Mouse (Mus musculus) midbrain, embryonic 13.5 days (tissue): ENCODE measurements around the gene Enox1. TPM values are rescaled to one million over a fixed set of nuclear protein-coding genes. Genes with fewer than 3 reads are reported as not detected.

ENCODE experiments used
- ATAC-seq: fragments of 200-750 bp; cut with Nextera tagmentation; 2 replicates; pipeline ENCODE4 v1.8.0; 2017; ENCODE audit warnings: mild to moderate bottlenecking, moderate TSS enrichment, moderate library complexity
- H3K27ac ChIP-seq: fragments of 300-500 bp; sonication (generic); 2 replicates; pipeline ENCODE4 v1.5.1; 2015; ENCODE audit warnings: inconsistent platforms, mild to moderate bottlenecking, moderate library complexity
- H3K27me3 ChIP-seq: fragments of 300-500 bp; sonication (generic); 2 replicates; pipeline ENCODE4 v1.6.1; 2015; ENCODE audit warnings: mild to moderate bottlenecking, inconsistent platforms
- H3K36me3 ChIP-seq: fragments of 300-500 bp; sonication (generic); 2 replicates; pipeline ENCODE4 v1.6.1; 2015; ENCODE audit warnings: mild to moderate bottlenecking, inconsistent platforms
- H3K4me1 ChIP-seq: fragments of 300-500 bp; sonication (generic); replicated peaks from 2 replicates; pipeline ENCODE4 v1.6.1; 2015; ENCODE audit warnings: inconsistent platforms
- H3K4me2 ChIP-seq: fragments of 300-500 bp; sonication (generic); replicated peaks from 2 replicates; pipeline ENCODE4 v1.6.1; 2015; ENCODE audit warnings: moderate library complexity, mild to moderate bottlenecking, inconsistent platforms
- H3K4me3 ChIP-seq: fragments of 300-500 bp; sonication (generic); replicated peaks from 2 replicates; pipeline ENCODE4 v1.5.1; 2015; ENCODE audit warnings: mild to moderate bottlenecking, inconsistent platforms
- H3K9ac ChIP-seq: fragments of 300-500 bp; sonication (generic); replicated peaks from 2 replicates; pipeline ENCODE4 v1.6.1; 2015; ENCODE audit warnings: mild to moderate bottlenecking, inconsistent platforms
- H3K9me3 ChIP-seq: fragments of 300-500 bp; sonication (generic); 2 replicates; pipeline ENCODE4 v1.6.1; 2016; ENCODE audit warnings: mild to moderate bottlenecking, inconsistent platforms
- WGBS: fragments of 180-500 bp; shearing (Covaris S2); methylation state at CpG from one replicate; pipeline ENCODE4 v1.1.7; 2015; 5-methylcytosine and 5-hydroxymethylcytosine counted together
- polyA plus RNA-seq: library from polyadenylated mRNA; unstranded; fragments of >200 nt; fragmentation: Nextera tagmentation; extraction: Ambion mirVana; gene quantifications from 2 replicates; pipeline ENCODE4 v1.2.1, GENCODE M21; 2015

Enox1 gene
- polyA plus RNA-seq, 1 experiment from 2014 or later, result 44.0 TPM

- H3K4me2 ChIP-seq, result peak overlapping the region; percentile 85
- peak overlapping the region; percentile 77 for H3K4me3 ChIP-seq
- H3K9me3 ChIP-seq, result no peaks in the 10 kb centered on the region
- H3K9ac ChIP-seq, result 0 out of 2 replicates have a peak overlapping the region, but pooled peaks have one; percentile 39
- H3K36me3 ChIP-seq, result no peaks in the 10 kb centered on the region
- 58% methylated on average over 5 of the region's 5 CpGs for WGBS
- H3K4me1 ChIP-seq, result peaks cover 55% of the 10 kb centered on the region
- H3K27me3 ChIP-seq, result 0 out of 2 replicates have a peak, but pooled peaks cover 2% of the 10 kb centered on the region
- no peak for ATAC-seq
- H3K27ac ChIP-seq, result peak overlapping the region; percentile 41; the same call in 1 of the 2 replicates
Measured at GRCm38 (mm10) chr14:77159397-77159796, 2.8 kb downstream of the Enox1 start.

GRCm38 (mm10) chr14:77162496-77162895 lies 5.9 kb downstream of the Enox1 start:
- Histone ChIP-seq H3K4me2 (no peak overlapping the region), H3K4me3 (no peak overlapping the region), H3K36me3 (peaks cover 3% of the 10 kb centered on the region; the same call in 1 of the 2 replicates), H3K9ac (no peak overlapping the region), H3K27me3 (no peaks in the 10 kb centered on the region), H3K4me1 (peaks cover 49% of the 10 kb centered on the region), H3K27ac (no peak overlapping the region), H3K9me3 (no peaks in the 10 kb centered on the region)
- WGBS, result 88% methylated on average over 3 of the region's 3 CpGs
- no peak for ATAC-seq

GRCm38 (mm10) chr14:77164396-77164795 lies 7.8 kb downstream of the Enox1 start:
- 85% methylated on average over 6 of the region's 6 CpGs for WGBS

GRCm38 (mm10) chr14:77168161-77168560 lies 11.6 kb downstream of the Enox1 start:
- WGBS, result 89% methylated on average over 6 of the region's 6 CpGs
- H3K9me3 ChIP-seq, result no peaks in the 10 kb centered on the region
- H3K4me3 ChIP-seq, result no peak overlapping the region
- ATAC-seq, result no peak
- H3K4me2 ChIP-seq, result no peak overlapping the region
- H3K4me1 ChIP-seq, result peaks cover 6% of the 10 kb centered on the region
- H3K36me3 ChIP-seq, result peaks cover 16% of the 10 kb centered on the region
- no peak overlapping the region for H3K27ac ChIP-seq
- no peaks in the 10 kb centered on the region for H3K27me3 ChIP-seq
- H3K9ac ChIP-seq, result no peak overlapping the region

More at GRCm38 (mm10) chr14:77164396-77164795, 7.8 kb downstream of the Enox1 start:
- Histone ChIP-seq H3K4me1 (peaks cover 30% of the 10 kb centered on the region), H3K27me3 (no peaks in the 10 kb centered on the region), H3K4me3 (no peak overlapping the region), H3K9ac (no peak overlapping the region), H3K9me3 (no peaks in the 10 kb centered on the region), H3K27ac (no peak overlapping the region), H3K36me3 (peaks cover 16% of the 10 kb centered on the region), H3K4me2 (no peak overlapping the region)
- ATAC-seq, result no peak

GRCm38 (mm10) chr14:77174491-77174890 lies 17.9 kb downstream of the Enox1 start:
- 80% methylated on average over 15 of the region's 15 CpGs for whole genome bisulfite sequencing
- H3K27ac ChIP-seq, result no peak overlapping the region

GRCm38 (mm10) chr14:77174931-77175330 lies 18.4 kb downstream of the Enox1 start:
- Histone ChIP-seq H3K27me3 (no peaks in the 10 kb centered on the region), H3K9ac (no peak overlapping the region), H3K4me2 (no peak overlapping the region), H3K4me1 (peaks cover 16% of the 10 kb centered on the region), H3K4me3 (no peak overlapping the region), H3K36me3 (0 out of 2 replicates have a peak, but pooled peaks cover 2% of the 10 kb centered on the region), H3K27ac (no peak overlapping the region), H3K9me3 (no peaks in the 10 kb centered on the region)
- 87% methylated on average over 9 of the region's 9 CpGs for WGBS
- ATAC-seq, result no peak

More at GRCm38 (mm10) chr14:77174491-77174890, 17.9 kb downstream of the Enox1 start:
- Histone ChIP-seq H3K4me1 (peaks cover 16% of the 10 kb centered on the region), H3K4me3 (no peak overlapping the region), H3K9ac (no peak overlapping the region), H3K4me2 (no peak overlapping the region), H3K27me3 (no peaks in the 10 kb centered on the region), H3K9me3 (no peaks in the 10 kb centered on the region), H3K36me3 (0 out of 2 replicates have a peak, but pooled peaks cover 2% of the 10 kb centered on the region)
- ATAC-seq, result peak; percentile 77

GRCm38 (mm10) chr14:77180241-77180640 lies 23.7 kb downstream of the Enox1 start:
- WGBS, result 90% methylated on average over 7 of the region's 7 CpGs
- Histone ChIP-seq H3K27me3 (no peaks in the 10 kb centered on the region), H3K4me2 (no peak overlapping the region), H3K4me3 (no peak overlapping the region), H3K9me3 (no peaks in the 10 kb centered on the region), H3K27ac (no peak overlapping the region), H3K9ac (no peak overlapping the region), H3K4me1 (peaks cover 9% of the 10 kb centered on the region; the same call in 1 of the 2 replicates), H3K36me3 (0 out of 2 replicates have a peak, but pooled peaks cover 2% of the 10 kb centered on the region)
- no peak for ATAC-seq

- Histone ChIP-seq H3K4me1 (peaks cover 9% of the 10 kb centered on the region; the same call in 1 of the 2 replicates), H3K4me2 (no peak overlapping the region), H3K36me3 (0 out of 2 replicates have a peak, but pooled peaks cover 2% of the 10 kb centered on the region), H3K9ac (no peak overlapping the region), H3K27ac (no peak overlapping the region), H3K9me3 (no peaks in the 10 kb centered on the region), H3K27me3 (no peaks in the 10 kb centered on the region), H3K4me3 (no peak overlapping the region)
- WGBS, result 82% methylated on average over 13 of the region's 13 CpGs
- ATAC-seq, result no peak
Measured at GRCm38 (mm10) chr14:77180753-77181374, 24.3 kb downstream of the Enox1 start.

- Histone ChIP-seq H3K27ac (no peak overlapping the region), H3K36me3 (no peaks in the 10 kb centered on the region), H3K27me3 (no peaks in the 10 kb centered on the region), H3K4me3 (no peak overlapping the region), H3K4me1 (0 out of 2 replicates have a peak, but pooled peaks cover 12% of the 10 kb centered on the region), H3K4me2 (no peak overlapping the region), H3K9ac (no peak overlapping the region), H3K9me3 (no peaks in the 10 kb centered on the region)
- 84% methylated on average over 5 of the region's 5 CpGs for WGBS
- no peak for ATAC-seq
Measured at GRCm38 (mm10) chr14:77183491-77183890, 26.9 kb downstream of the Enox1 start.

- Histone ChIP-seq H3K4me1 (peaks cover 24% of the 10 kb centered on the region), H3K27me3 (no peaks in the 10 kb centered on the region), H3K36me3 (no peaks in the 10 kb centered on the region), H3K9ac (no peak overlapping the region), H3K4me3 (no peak overlapping the region), H3K4me2 (no peak overlapping the region), H3K9me3 (no peaks in the 10 kb centered on the region), H3K27ac (no peak overlapping the region)
- 57% methylated on average over 2 of the region's 2 CpGs for WGBS
- no peak for ATAC-seq
Measured at GRCm38 (mm10) chr14:77190158-77190557, 33.6 kb downstream of the Enox1 start.

- H3K36me3 ChIP-seq, result no peaks in the 10 kb centered on the region
- H3K4me2 ChIP-seq, result no peak overlapping the region
- H3K27me3 ChIP-seq, result no peaks in the 10 kb centered on the region
- peak overlapping the region; percentile 44 for H3K27ac ChIP-seq
- peak; percentile 65 for ATAC-seq
- no peak overlapping the region for H3K9ac ChIP-seq
- WGBS, result 45% methylated on average over 18 of the region's 18 CpGs
- no peaks in the 10 kb centered on the region for H3K9me3 ChIP-seq
- peaks cover 43% of the 10 kb centered on the region for H3K4me1 ChIP-seq
- H3K4me3 ChIP-seq, result no peak overlapping the region
Measured at GRCm38 (mm10) chr14:77195314-77196020, 38.9 kb downstream of the Enox1 start.

GRCm38 (mm10) chr14:77196246-77196645 lies 39.7 kb downstream of the Enox1 start:
- Histone ChIP-seq H3K9ac (no peak overlapping the region), H3K9me3 (no peaks in the 10 kb centered on the region), H3K27ac (peak overlapping the region; percentile 44; the same call in 1 of the 2 replicates), H3K4me3 (no peak overlapping the region), H3K27me3 (no peaks in the 10 kb centered on the region), H3K4me1 (peaks cover 43% of the 10 kb centered on the region), H3K4me2 (no peak overlapping the region), H3K36me3 (no peaks in the 10 kb centered on the region)
- 76% methylated on average over 3 of the region's 3 CpGs for WGBS
- ATAC-seq, result no peak
